Mouse (Mus musculus) myocyte (in vitro differentiated cells): ENCODE data around the gene Larp7. TPM values are rescaled to one million over a fixed set of nuclear protein-coding genes. Genes with fewer than 3 reads are reported as not detected.
A peak's percentile ranks its signal among the peaks of the same experiment; 100 is the strongest.

Source experiments
- H3K27me3 ChIP-seq: one replicate; pipeline ENCODE4 v1.6.1; 2011; ENCODE audit not compliant: control insufficient read depth, insufficient read depth, insufficient read length
- H3K36me3 ChIP-seq: one replicate; pipeline ENCODE4 v1.6.1; 2011; ENCODE audit not compliant: control insufficient read depth, insufficient read depth
- H3K4me2 ChIP-seq: one replicate; pipeline ENCODE4 v1.6.1; 2011; ENCODE audit warnings: low read depth, control low read depth
- H3K4me3 ChIP-seq: one replicate; pipeline ENCODE4 v1.5.1; 2011; ENCODE audit warnings: mild to moderate bottlenecking, control low read depth, moderate library complexity
- H3K79me2 ChIP-seq: one replicate; pipeline ENCODE4 v1.6.1; 2011; ENCODE audit not compliant: control insufficient read depth, insufficient read depth
- H3ac ChIP-seq: one replicate; pipeline ENCODE4 v1.6.1; 2011; ENCODE audit not compliant: control insufficient read depth, insufficient read length
- CEBPB ChIP-seq: IDR thresholded peaks from 2 replicates; pipeline ENCODE4 v1.6.1; 2011; ENCODE audit warnings: mild to moderate bottlenecking, moderate library complexity; ENCODE audit not compliant: poor library complexity, insufficient read depth, severe bottlenecking
- E2F4 ChIP-seq: IDR thresholded peaks from one replicate; pipeline ENCODE4 v1.6.1; 2011; ENCODE audit warnings: mild to moderate bottlenecking, control low read depth, moderate library complexity; ENCODE audit not compliant: insufficient read depth
- MAX ChIP-seq: IDR thresholded peaks from one replicate; pipeline ENCODE4 v1.6.1; 2011; ENCODE audit warnings: low read depth, mild to moderate bottlenecking, control low read depth
- MYOD1 ChIP-seq, 3 experiments: IDR thresholded peaks; one replicate each; pipeline ENCODE4 v1.6.1; 2011; ENCODE audit warnings: control low read depth in 2 of 3, low read depth in 2 of 3, mild to moderate bottlenecking in 2 of 3, moderate library complexity in 1 of 3; ENCODE audit not compliant: insufficient read length in 2 of 3, control insufficient read depth in 1 of 3
- MYOG ChIP-seq, 3 experiments: IDR thresholded peaks; one replicate each; pipeline ENCODE4 v1.6.1; 2011; ENCODE audit warnings: control low read depth in 2 of 3, low read depth in 2 of 3, mild to moderate bottlenecking in 2 of 3; ENCODE audit not compliant: insufficient read length in 2 of 3, control insufficient read depth in 1 of 3, insufficient read depth in 1 of 3
- POLR2A ChIP-seq: IDR thresholded peaks from one replicate; pipeline ENCODE4 v1.6.1; 2011; ENCODE audit warnings: low read depth, mild to moderate bottlenecking, control low read depth, moderate library complexity; ENCODE audit not compliant: insufficient read length
- POLR2AphosphoS2 ChIP-seq: IDR thresholded peaks from one replicate; pipeline ENCODE4 v1.6.1; 2011; ENCODE audit warnings: low read depth, control low read depth; ENCODE audit not compliant: insufficient read length
- REST ChIP-seq: IDR thresholded peaks from one replicate; pipeline ENCODE4 v1.6.1; 2011; ENCODE audit warnings: mild to moderate bottlenecking, control low read depth, moderate library complexity; ENCODE audit not compliant: insufficient read depth, insufficient read length
- SRF ChIP-seq: IDR thresholded peaks from one replicate; pipeline ENCODE4 v1.6.1; 2011; ENCODE audit warnings: low read depth; ENCODE audit not compliant: control insufficient read depth, insufficient read length
- TCF12 ChIP-seq: IDR thresholded peaks from one replicate; pipeline ENCODE4 v1.6.1; 2011; ENCODE audit warnings: mild to moderate bottlenecking, control low read depth; ENCODE audit not compliant: poor library complexity, insufficient read depth, severe bottlenecking
- TCF3 ChIP-seq: IDR thresholded peaks from one replicate; pipeline ENCODE4 v1.6.1; 2011; ENCODE audit warnings: low read depth, control low read depth; ENCODE audit not compliant: insufficient read length
- USF1 ChIP-seq: IDR thresholded peaks from one replicate; pipeline ENCODE4 v1.6.1; 2011; ENCODE audit warnings: low read depth, mild to moderate bottlenecking, control low read depth, moderate library complexity
- polyA plus RNA-seq: library from polyadenylated mRNA; unstranded; fragments of >200 nt; fragmentation: generic; extraction: Trizol; gene quantifications from one replicate; pipeline ENCODE4 v1.2.1, GENCODE M21; 2012; ENCODE audit warnings: missing spikeins

The Larp7 gene
- polyA plus RNA-seq, 1 experiment = 10.9 TPM

GRCm38 (mm10) chr3:127544610-127545121 lies 8.5 kb downstream of the Larp7 start:
- Histone ChIP-seq H3K79me2 (no peaks in the 10 kb centered on the region), H3K4me2 (no peak overlapping the region), H3ac (no peak overlapping the region), H3K36me3 (peaks cover 18% of the 10 kb centered on the region), H3K27me3 (no peaks in the 10 kb centered on the region), H3K4me3 (no peak overlapping the region)
- TF ChIP-seq TCF12 = no peak

GRCm38 (mm10) chr3:127543976-127544375 lies 9.2 kb downstream of the Larp7 start:
- Histone ChIP-seq H3K79me2 (no peaks in the 10 kb centered on the region), H3K36me3 (peaks cover 18% of the 10 kb centered on the region), H3K27me3 (no peaks in the 10 kb centered on the region), H3K4me2 (no peak overlapping the region), H3ac (no peak overlapping the region), H3K4me3 (no peak overlapping the region)
- TF ChIP-seq REST (no peak), USF1 (no peak), MYOG (IDR thresholded peaks at IDR 0.05; ENCODE audit: control insufficient read depth in 1 of 3, insufficient read depth in 1 of 3, insufficient read length in 2 of 3, low read depth in 2 of 3) (no peak), POLR2AphosphoS2 (no peak), TCF12 (no peak), TCF3 (no peak), E2F4 (no peak), MYOD1 (IDR thresholded peaks at IDR 0.05; ENCODE audit: control insufficient read depth in 1 of 3, insufficient read length in 2 of 3, low read depth in 2 of 3) (no peak), CEBPB (no peak), SRF (no peak), MAX (no peak), POLR2A (no peak)

- no peaks in the 10 kb centered on the region for H3K79me2 ChIP-seq
- H3K27me3 ChIP-seq = no peaks in the 10 kb centered on the region
- no peak overlapping the region for H3K4me3 ChIP-seq
- H3K36me3 ChIP-seq = peaks cover 10% of the 10 kb centered on the region
- no peak for TF ChIP-seq SRF
- H3K4me2 ChIP-seq = no peak overlapping the region
- no peak overlapping the region for H3ac ChIP-seq
Observed at GRCm38 (mm10) chr3:127539193-127539592, 14.0 kb downstream of the Larp7 start.

GRCm38 (mm10) chr3:127530293-127530692 lies 22.9 kb downstream of the Larp7 start:
- no peak for TF ChIP-seq TCF12
- TF ChIP-seq CEBPB = no peak
- TF ChIP-seq MYOG (IDR thresholded peaks at IDR 0.05; ENCODE audit: control insufficient read depth in 1 of 3, insufficient read depth in 1 of 3, insufficient read length in 2 of 3, low read depth in 2 of 3) = no peak
- TF ChIP-seq POLR2AphosphoS2 = no peak
- no peak for TF ChIP-seq E2F4
- TF ChIP-seq REST = no peak
- TF ChIP-seq SRF = no peak
- TF ChIP-seq USF1 = no peak
- TF ChIP-seq MAX = no peak
- Histone ChIP-seq H3K4me3 (no peak overlapping the region), H3ac (no peak overlapping the region), H3K27me3 (no peaks in the 10 kb centered on the region), H3K4me2 (peak overlapping the region; percentile 1), H3K36me3 (no peaks in the 10 kb centered on the region), H3K79me2 (no peaks in the 10 kb centered on the region)

GRCm38 (mm10) chr3:127529824-127530223 lies 23.3 kb downstream of the Larp7 start:
- Histone ChIP-seq H3K27me3 (no peaks in the 10 kb centered on the region), H3K79me2 (no peaks in the 10 kb centered on the region), H3ac (no peak overlapping the region), H3K4me2 (no peak overlapping the region), H3K36me3 (no peaks in the 10 kb centered on the region), H3K4me3 (no peak overlapping the region)
- TF ChIP-seq MAX (no peak), CEBPB (no peak), POLR2A (no peak), E2F4 (no peak), REST (no peak), TCF12 (no peak), POLR2AphosphoS2 (no peak), USF1 (no peak), MYOD1 (IDR thresholded peaks at IDR 0.05; ENCODE audit: control insufficient read depth in 1 of 3, insufficient read length in 2 of 3, low read depth in 2 of 3) (no peak), TCF3 (no peak), SRF (no peak), MYOG (IDR thresholded peaks at IDR 0.05; ENCODE audit: control insufficient read depth in 1 of 3, insufficient read depth in 1 of 3, insufficient read length in 2 of 3, low read depth in 2 of 3) (no peak)

- no peak overlapping the region for H3ac ChIP-seq
- H3K79me2 ChIP-seq = no peaks in the 10 kb centered on the region
- no peak overlapping the region for H3K4me2 ChIP-seq
- H3K27me3 ChIP-seq = no peaks in the 10 kb centered on the region
- no peak overlapping the region for H3K4me3 ChIP-seq
- TF ChIP-seq MYOG (IDR thresholded peaks at IDR 0.05; ENCODE audit: control insufficient read depth in 1 of 3, insufficient read depth in 1 of 3, insufficient read length in 2 of 3, low read depth in 2 of 3) = no peak
- no peak for TF ChIP-seq CEBPB
- TF ChIP-seq SRF = no peak
- TF ChIP-seq MYOD1 (IDR thresholded peaks at IDR 0.05; ENCODE audit: control insufficient read depth in 1 of 3, insufficient read length in 2 of 3, low read depth in 2 of 3) = no peak
- TF ChIP-seq POLR2A = no peak
- TF ChIP-seq REST = no peak
- no peak for TF ChIP-seq E2F4
- no peak for TF ChIP-seq TCF3
- TF ChIP-seq TCF12 = no peak
- no peak for TF ChIP-seq POLR2AphosphoS2
- TF ChIP-seq USF1 = no peak
- TF ChIP-seq MAX = no peak
- no peaks in the 10 kb centered on the region for H3K36me3 ChIP-seq
Observed at GRCm38 (mm10) chr3:127529210-127529609, 23.9 kb downstream of the Larp7 start.
